In the genomic region with DNA sequence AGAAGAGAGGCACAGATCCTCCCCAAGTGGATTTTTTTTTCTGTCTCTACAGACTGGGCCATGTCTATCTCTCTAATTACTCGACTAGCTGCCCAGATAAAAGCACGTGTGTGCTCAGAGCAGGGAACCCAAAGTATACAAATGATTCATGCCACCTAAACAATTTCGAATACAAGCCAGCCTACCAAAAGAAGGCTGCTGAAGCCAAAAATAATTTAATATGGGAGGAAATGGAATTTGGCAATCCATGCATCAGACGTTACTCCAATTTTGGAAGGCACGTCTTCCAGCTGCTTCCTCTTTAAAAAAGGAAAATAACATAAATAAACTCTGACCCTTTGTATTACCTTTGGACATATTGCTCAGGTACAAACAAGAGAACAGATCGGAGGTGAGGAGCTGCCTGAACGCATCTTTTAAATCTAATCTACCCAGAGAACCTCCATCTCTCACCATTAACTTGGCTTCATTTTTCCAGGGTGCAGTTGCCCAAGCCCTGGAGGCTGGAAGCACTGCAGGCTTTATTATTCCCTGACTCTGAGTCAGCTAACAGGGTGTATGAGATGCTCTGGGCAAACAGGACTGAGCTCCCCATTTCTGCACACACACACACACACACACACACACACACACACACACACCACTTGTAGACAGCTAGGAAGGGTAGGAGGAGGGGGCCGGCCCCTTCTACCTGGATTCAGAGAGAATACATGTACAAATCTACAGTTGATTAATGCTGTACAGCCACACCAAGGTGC, we compare ENCODE assay signal across 13 mouse cellular contexts.
A peak's percentile ranks its signal among the peaks of the same experiment; 100 is the strongest.
DNase-seq lines count a peak whose midpoint lies in the region; ATAC-seq lines count a peak whose summit lies in the region.
"Had no signal": no experiment of that assay in that cellular context is flagged by ENCODE, and none has a peak within 500 bp of the region (broad histone marks: within the 10 kb centered on the region; RNA-seq: fewer than 3 reads in every experiment).

No protein-coding gene starts in this region.

- no peak for DNase-seq in embryonic facial prominence, embryonic 14.5 days (ENCODE audit: low spot score)
- DNase-seq in embryonic facial prominence, embryonic 10.5 days (ENCODE audit: low spot score): no peak
- no peak for DNase-seq in kidney, postnatal 4 days
- DNase-seq in testis, postnatal 10 days (ENCODE audit: low spot score): peak; percentile 41
- DNase-seq in testis, postnatal 14 days (ENCODE audit: low spot score): no peak
- DNase-seq in urinary bladder, postnatal 25 days (ENCODE audit: low spot score): no peak
- no peak for DNase-seq in forebrain, embryonic 14.5 days (ENCODE audit: low spot score)
- DNase-seq: adrenal gland, adult 2 months; cerebellum, adult 18-20 months; forebrain, postnatal 0 days; thymus, postnatal 25 days had no signal

- H3K36me3 ChIP-seq in embryonic facial prominence, embryonic 14.5 days (ENCODE audit: control insufficient read depth, insufficient read depth, low read length): no peaks in the 10 kb centered on the region
- no peaks in the 10 kb centered on the region for H3K36me3 ChIP-seq in embryonic facial prominence, embryonic 10.5 days (replicated peaks)
- no peaks in the 10 kb centered on the region for H3K36me3 ChIP-seq in kidney, embryonic 15.5 days
- no peaks in the 10 kb centered on the region for H3K36me3 ChIP-seq in forebrain, embryonic 14.5 days (ENCODE audit: control insufficient read depth, insufficient read depth, low read length)
- H3K36me3 ChIP-seq: G1E had no signal

- H3K4me1 ChIP-seq in embryonic facial prominence, embryonic 14.5 days (ENCODE audit: control insufficient read depth, insufficient read depth, low read length): peaks cover 16% of the 10 kb centered on the region
- H3K4me1 ChIP-seq in embryonic facial prominence, embryonic 10.5 days: peaks cover 19% of the 10 kb centered on the region
- H3K4me1 ChIP-seq in kidney, embryonic 15.5 days: peaks cover 24% of the 10 kb centered on the region
- no peaks in the 10 kb centered on the region for H3K4me1 ChIP-seq in forebrain, embryonic 14.5 days (ENCODE audit: control insufficient read depth, insufficient read depth, low read length)

- H3K27me3 ChIP-seq in embryonic facial prominence, embryonic 14.5 days (replicated peaks; ENCODE audit: control insufficient read depth, insufficient read depth, low read length): no peaks in the 10 kb centered on the region
- no peaks in the 10 kb centered on the region for H3K27me3 ChIP-seq in embryonic facial prominence, embryonic 10.5 days (replicated peaks; ENCODE audit: low read depth, poor library complexity, severe bottlenecking)
- H3K27me3 ChIP-seq in kidney, embryonic 15.5 days: no peaks in the 10 kb centered on the region
- H3K27me3 ChIP-seq in forebrain, embryonic 14.5 days (replicated peaks; ENCODE audit: control insufficient read depth, insufficient read depth, low read length): no peaks in the 10 kb centered on the region

- no peak overlapping the region for H3K9ac ChIP-seq in embryonic facial prominence, embryonic 14.5 days (ENCODE audit: low read depth, low read length)
- peak overlapping the region; percentile 56 for H3K9ac ChIP-seq in kidney, embryonic 15.5 days
- H3K9ac ChIP-seq in forebrain, embryonic 14.5 days (ENCODE audit: low read length): no peak overlapping the region
- H3K9ac ChIP-seq: forebrain, postnatal 0 days had no signal

- H3K4me2 ChIP-seq in embryonic facial prominence, embryonic 14.5 days (ENCODE audit: low read depth, low read length): peak overlapping the region; percentile 66; the same call in 1 of the 2 replicates
- peak overlapping the region; percentile 75 for H3K4me2 ChIP-seq in kidney, embryonic 15.5 days
- H3K4me2 ChIP-seq in forebrain, embryonic 14.5 days (ENCODE audit: low read length): no peak overlapping the region

- 66% methylated on average over 8 of the region's 8 CpGs for WGBS in embryonic facial prominence, embryonic 14.5 days
- 83% methylated on average over 8 of the region's 8 CpGs for WGBS in embryonic facial prominence, embryonic 10.5 days
- 39% methylated on average over 8 of the region's 8 CpGs for WGBS in kidney, embryonic 15.5 days
- WGBS in forebrain, embryonic 14.5 days: 80% methylated on average over 8 of the region's 8 CpGs

- no peak for ATAC-seq in embryonic facial prominence, embryonic 14.5 days (ENCODE audit: low read depth)
- ATAC-seq in kidney, embryonic 15.5 days (replicated peaks; ENCODE audit: low FRiP score): no peak
- ATAC-seq in forebrain, embryonic 14.5 days: no peak

- H3K4me3 ChIP-seq in embryonic facial prominence, embryonic 14.5 days (ENCODE audit: low read depth, low read length): no peak overlapping the region
- H3K4me3 ChIP-seq in embryonic facial prominence, embryonic 10.5 days: no peak overlapping the region
- H3K4me3 ChIP-seq in kidney, embryonic 15.5 days (replicated peaks): peak overlapping the region; percentile 57
- no peak overlapping the region for H3K4me3 ChIP-seq in forebrain, embryonic 14.5 days (ENCODE audit: low read depth, low read length)

- H3K9me3 ChIP-seq in embryonic facial prominence, embryonic 14.5 days (ENCODE audit: control insufficient read depth, low read length): no peaks in the 10 kb centered on the region
- no peaks in the 10 kb centered on the region for H3K9me3 ChIP-seq in embryonic facial prominence, embryonic 10.5 days
- H3K9me3 ChIP-seq in kidney, embryonic 15.5 days (replicated peaks): no peaks in the 10 kb centered on the region
- H3K9me3 ChIP-seq in forebrain, embryonic 14.5 days (replicated peaks; ENCODE audit: control insufficient read depth, low read length): no peaks in the 10 kb centered on the region
- H3K9me3 ChIP-seq: G1E had no signal

- H3K27ac ChIP-seq in embryonic facial prominence, embryonic 14.5 days (replicated peaks; ENCODE audit: low read depth, low read length): no peak overlapping the region
- H3K27ac ChIP-seq in embryonic facial prominence, embryonic 10.5 days (replicated peaks): no peak overlapping the region
- peak overlapping the region; percentile 61; the same call in 1 of the 2 replicates for H3K27ac ChIP-seq in kidney, embryonic 15.5 days
- H3K27ac ChIP-seq in forebrain, embryonic 14.5 days (ENCODE audit: low read depth, low read length): no peak overlapping the region
